Mouse (Mus musculus): Measurements from ENCODE around the gene Kcnk3. TPM values are rescaled to one million over a fixed set of nuclear protein-coding genes. Genes with fewer than 3 reads are reported as not detected.

Kcnk3 gene
- polyA plus RNA-seq, 1 experiment: 81.9 TPM

DNA sequence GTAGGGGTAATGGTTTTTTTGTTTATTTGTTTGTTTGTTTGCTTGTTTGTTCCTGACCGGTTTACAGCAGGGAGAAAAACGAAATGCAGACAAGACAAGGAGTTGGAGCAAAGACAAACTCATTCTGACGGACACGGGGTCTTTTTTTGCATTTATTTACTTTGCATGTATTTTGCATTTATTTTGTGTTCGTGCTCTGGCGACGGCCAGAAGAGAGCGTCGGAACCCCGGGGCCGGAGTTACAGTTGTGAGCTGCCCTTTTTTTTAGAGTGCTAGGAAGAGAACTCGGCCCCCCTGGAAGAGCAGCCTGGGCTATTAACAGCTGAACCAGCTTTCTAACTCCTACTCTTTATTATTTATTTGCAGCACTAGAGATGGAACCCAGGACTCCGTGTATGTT is 79.2 kb downstream of the Kcnk3 start:
- under 1% methylated on average over 13 of the region's 13 CpGs for WGBS
- Histone ChIP-seq H3K4me3 (replicated peaks; ENCODE audit: insufficient read depth, low read depth, low read length) (peak overlapping the region; percentile 46), H3K4me1 (ENCODE audit: control insufficient read depth, insufficient read depth, low read length) (no peaks in the 10 kb centered on the region), H3K27me3 (ENCODE audit: control insufficient read depth, insufficient read depth, low read length) (no peaks in the 10 kb centered on the region), H3K27ac (ENCODE audit: insufficient read depth, low read length) (no peak overlapping the region)
- no peak for TF ChIP-seq POLR2A (IDR thresholded peaks at IDR 0.05; ENCODE audit: borderline replicate concordance, insufficient read depth, low read length)
- no peak for TF ChIP-seq CTCF (IDR thresholded peaks at IDR 0.05; ENCODE audit: borderline replicate concordance, insufficient read depth, low read depth, low read length)
- no peak for DNase-seq

DNA sequence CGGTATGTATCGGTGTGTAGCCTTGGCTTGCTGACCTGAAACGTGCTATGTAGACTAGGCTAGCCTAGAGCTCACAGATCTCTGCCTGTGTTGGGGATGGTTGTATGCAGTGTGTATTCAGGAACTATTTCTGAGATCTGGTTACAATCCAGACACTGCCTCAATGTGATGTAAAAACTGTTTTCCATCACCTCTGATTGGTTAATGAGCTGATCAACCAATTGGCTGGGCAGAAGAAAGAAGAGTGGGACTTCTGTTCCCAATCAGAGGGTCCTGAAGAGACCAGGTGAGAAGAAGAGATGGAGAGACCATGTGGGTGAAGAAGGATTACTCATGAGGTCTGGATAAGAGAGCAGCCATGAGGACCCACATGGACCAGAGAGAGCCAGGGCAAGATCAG is 79.7 kb downstream of the Kcnk3 start:
- Histone ChIP-seq H3K4me3 (replicated peaks; ENCODE audit: insufficient read depth, low read depth, low read length) (no peak overlapping the region), H3K27ac (ENCODE audit: insufficient read depth, low read length) (no peak overlapping the region), H3K27me3 (ENCODE audit: control insufficient read depth, insufficient read depth, low read length) (no peaks in the 10 kb centered on the region), H3K4me1 (ENCODE audit: control insufficient read depth, insufficient read depth, low read length) (no peaks in the 10 kb centered on the region)
- 0% methylated on average over 3 of the region's 3 CpGs for WGBS
- no peak for TF ChIP-seq CTCF (IDR thresholded peaks at IDR 0.05; ENCODE audit: borderline replicate concordance, insufficient read depth, low read depth, low read length)
- TF ChIP-seq POLR2A (IDR thresholded peaks at IDR 0.05; ENCODE audit: borderline replicate concordance, insufficient read depth, low read length): no peak
- DNase-seq: no peak

DNA sequence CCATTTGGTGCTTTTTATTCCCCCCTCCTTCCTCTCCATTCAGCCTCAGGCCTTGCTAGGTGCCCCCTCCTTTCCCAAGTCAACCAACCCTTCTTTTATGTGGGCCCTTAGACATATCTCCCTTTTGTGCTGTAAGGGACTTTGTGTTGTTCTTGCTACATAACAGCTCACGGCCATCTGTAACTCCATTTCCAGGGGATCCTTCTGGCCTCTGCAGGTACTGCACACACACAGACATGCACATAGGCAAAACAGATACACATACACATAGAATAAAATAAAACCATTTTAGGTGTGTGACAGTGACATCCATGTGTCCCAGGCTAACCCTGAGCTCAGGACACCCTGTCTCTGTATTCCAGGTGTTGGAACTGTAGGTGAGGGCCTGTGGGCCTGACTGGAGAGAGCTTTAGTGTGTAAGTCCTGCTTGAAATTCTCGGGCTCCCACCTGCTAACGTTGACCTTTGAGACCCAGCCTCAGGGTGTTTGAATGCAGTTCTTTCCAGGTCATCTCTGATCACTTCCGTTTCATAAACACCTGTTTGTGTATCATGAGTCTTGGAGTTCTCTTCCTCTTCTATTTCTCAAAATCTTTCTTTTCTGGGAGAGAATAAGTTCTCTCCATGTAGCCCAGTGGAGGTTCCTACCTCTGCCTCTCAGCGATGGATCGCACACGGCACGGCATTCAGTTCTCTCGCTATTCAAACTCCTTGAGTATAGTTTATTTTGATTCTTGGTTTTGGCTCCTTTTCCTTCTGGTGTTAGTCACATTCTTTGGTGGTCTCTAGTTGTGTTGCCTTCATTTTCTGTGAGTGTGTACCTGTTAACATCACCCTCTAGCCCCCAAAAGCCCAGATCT is 80.9 kb downstream of the Kcnk3 start:
- H3K4me3 ChIP-seq (replicated peaks; ENCODE audit: insufficient read depth, low read depth, low read length): no peak overlapping the region
- TF ChIP-seq CTCF (IDR thresholded peaks at IDR 0.05; ENCODE audit: borderline replicate concordance, insufficient read depth, low read depth, low read length) (no peak), POLR2A (IDR thresholded peaks at IDR 0.05; ENCODE audit: borderline replicate concordance, insufficient read depth, low read length) (no peak)
- DNase-seq: no peak
- no peaks in the 10 kb centered on the region for H3K27me3 ChIP-seq (ENCODE audit: control insufficient read depth, insufficient read depth, low read length)
- WGBS: 92% methylated on average over 9 of the region's 9 CpGs
- H3K4me1 ChIP-seq (ENCODE audit: control insufficient read depth, insufficient read depth, low read length): no peaks in the 10 kb centered on the region
- no peak overlapping the region for H3K27ac ChIP-seq (ENCODE audit: insufficient read depth, low read length)

DNA sequence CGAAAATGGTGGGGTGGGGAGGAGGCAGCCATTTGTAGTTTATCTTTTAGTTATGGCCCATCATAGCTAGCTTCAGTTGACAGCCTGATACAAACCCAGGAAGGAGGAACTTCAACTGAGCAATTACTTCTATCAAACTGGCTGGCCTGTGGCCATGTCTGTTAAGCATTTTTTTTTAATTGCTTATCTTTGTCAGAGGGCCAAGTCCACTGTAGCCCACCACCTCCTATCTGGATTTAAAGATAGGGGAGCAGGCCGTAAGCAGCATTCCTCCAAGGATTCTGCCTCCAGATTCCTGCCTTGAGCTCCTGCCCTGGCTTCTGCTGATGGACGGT is 81.5 kb downstream of the Kcnk3 start:
- 93% methylated on average over 3 of the region's 3 CpGs for WGBS
- DNase-seq: no peak
- TF ChIP-seq CTCF (IDR thresholded peaks at IDR 0.05; ENCODE audit: borderline replicate concordance, insufficient read depth, low read depth, low read length) (no peak), POLR2A (IDR thresholded peaks at IDR 0.05; ENCODE audit: borderline replicate concordance, insufficient read depth, low read length) (no peak)
- Histone ChIP-seq H3K27me3 (ENCODE audit: control insufficient read depth, insufficient read depth, low read length) (no peaks in the 10 kb centered on the region), H3K27ac (ENCODE audit: insufficient read depth, low read length) (no peak overlapping the region), H3K4me1 (ENCODE audit: control insufficient read depth, insufficient read depth, low read length) (no peaks in the 10 kb centered on the region), H3K4me3 (replicated peaks; ENCODE audit: insufficient read depth, low read depth, low read length) (no peak overlapping the region)

DNA sequence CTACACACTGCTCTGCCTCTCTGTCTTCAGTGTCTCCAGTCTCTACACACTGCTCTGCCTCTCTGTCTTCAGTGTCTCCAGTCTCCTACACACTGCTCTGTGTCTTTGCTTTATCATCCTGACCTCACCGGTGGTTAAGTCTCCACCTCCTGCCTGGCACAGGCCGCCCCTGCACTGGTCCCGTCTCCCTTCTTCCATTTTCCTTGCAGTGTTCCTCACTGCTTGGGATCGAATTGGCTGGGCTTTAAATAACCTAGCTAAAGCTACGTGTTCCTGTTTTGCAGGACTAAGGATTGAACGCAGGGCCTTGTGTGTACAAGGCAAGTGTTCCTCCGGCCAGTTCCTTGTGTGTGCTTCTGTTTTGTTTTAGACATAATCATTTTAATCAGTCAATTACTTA is 82.1 kb downstream of the Kcnk3 start:
- no peak overlapping the region for H3K4me3 ChIP-seq (replicated peaks; ENCODE audit: insufficient read depth, low read depth, low read length)
- DNase-seq: no peak
- TF ChIP-seq POLR2A (IDR thresholded peaks at IDR 0.05; ENCODE audit: borderline replicate concordance, insufficient read depth, low read length) (no peak), CTCF (IDR thresholded peaks at IDR 0.05; ENCODE audit: borderline replicate concordance, insufficient read depth, low read depth, low read length) (no peak)
- no peaks in the 10 kb centered on the region for H3K27me3 ChIP-seq (ENCODE audit: control insufficient read depth, insufficient read depth, low read length)
- no peak overlapping the region for H3K27ac ChIP-seq (ENCODE audit: insufficient read depth, low read length)
- 85% methylated on average over 7 of the region's 7 CpGs for WGBS
- H3K4me1 ChIP-seq (ENCODE audit: control insufficient read depth, insufficient read depth, low read length): no peaks in the 10 kb centered on the region

DNA sequence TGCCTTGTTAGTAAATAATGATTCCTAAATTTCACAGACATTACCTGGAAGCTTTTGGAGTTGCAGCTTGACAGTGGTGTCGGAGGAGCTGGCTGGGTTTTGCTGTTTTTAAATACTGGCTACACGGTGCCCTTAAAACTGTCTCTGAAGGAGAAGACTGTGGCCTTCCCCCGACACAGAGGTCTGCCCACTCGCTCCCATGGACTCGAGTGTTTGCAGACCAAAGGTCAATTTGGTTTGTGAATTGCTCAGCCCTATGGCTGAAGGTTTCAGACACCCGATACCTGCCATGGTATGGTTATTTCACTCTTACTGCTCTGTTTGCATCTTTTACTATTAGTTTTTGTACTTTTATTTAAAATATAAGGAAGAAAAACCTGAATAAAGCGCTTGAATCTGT is 86.0 kb downstream of the Kcnk3 start:
- H3K4me1 ChIP-seq (ENCODE audit: control insufficient read depth, insufficient read depth, low read length): no peaks in the 10 kb centered on the region
- TF ChIP-seq CTCF (IDR thresholded peaks at IDR 0.05; ENCODE audit: borderline replicate concordance, insufficient read depth, low read depth, low read length): no peak
- no peak for TF ChIP-seq POLR2A (IDR thresholded peaks at IDR 0.05; ENCODE audit: borderline replicate concordance, insufficient read depth, low read length)
- H3K4me3 ChIP-seq (replicated peaks; ENCODE audit: insufficient read depth, low read depth, low read length): no peak overlapping the region
- WGBS: 87% methylated on average over 7 of the region's 7 CpGs
- no peak overlapping the region for H3K27ac ChIP-seq (ENCODE audit: insufficient read depth, low read length)
- H3K27me3 ChIP-seq (ENCODE audit: control insufficient read depth, insufficient read depth, low read length): no peaks in the 10 kb centered on the region
- DNase-seq: no peak

Other genes starting within 250 kb of the Kcnk3 start
- gene Otof, start 126.2 kb upstream of the Kcnk3 start, polyA plus RNA-seq (2012; rRNA removed): 2.6 and 3.1 TPM in 2 replicates
- 0.52 and 1.7 TPM in 2 replicates for gene 1700001C02Rik, start 122.1 kb upstream of the Kcnk3 start, polyA plus RNA-seq (2012; rRNA removed)
- gene Cib4, start 42.3 kb upstream of the Kcnk3 start, polyA plus RNA-seq (2012; rRNA removed): not detected in 2 replicates
- gene Slc35f6, start 59.8 kb downstream of the Kcnk3 start, polyA plus RNA-seq (2012; rRNA removed): 57.1 and 60.9 TPM in 2 replicates
- gene Cenpa, start 78.6 kb downstream of the Kcnk3 start, polyA plus RNA-seq (2012; rRNA removed): 2.3 TPM in 2 replicates
- gene Dpysl5, start 123.4 kb downstream of the Kcnk3 start, polyA plus RNA-seq (2012; rRNA removed): 24.2 and 26.5 TPM in 2 replicates
- 276 and 288 TPM in 2 replicates for gene Mapre3, start 226.5 kb downstream of the Kcnk3 start, polyA plus RNA-seq (2012; rRNA removed)